Mouse (Mus musculus): ENCODE data around the gene Engase. TPM values are rescaled to one million over a fixed set of nuclear protein-coding genes. Genes with fewer than 3 reads are reported as not detected.

The Engase gene
- total RNA-seq, 2 experiments from 2014 or later: 14.0 to 14.4 TPM

DNA sequence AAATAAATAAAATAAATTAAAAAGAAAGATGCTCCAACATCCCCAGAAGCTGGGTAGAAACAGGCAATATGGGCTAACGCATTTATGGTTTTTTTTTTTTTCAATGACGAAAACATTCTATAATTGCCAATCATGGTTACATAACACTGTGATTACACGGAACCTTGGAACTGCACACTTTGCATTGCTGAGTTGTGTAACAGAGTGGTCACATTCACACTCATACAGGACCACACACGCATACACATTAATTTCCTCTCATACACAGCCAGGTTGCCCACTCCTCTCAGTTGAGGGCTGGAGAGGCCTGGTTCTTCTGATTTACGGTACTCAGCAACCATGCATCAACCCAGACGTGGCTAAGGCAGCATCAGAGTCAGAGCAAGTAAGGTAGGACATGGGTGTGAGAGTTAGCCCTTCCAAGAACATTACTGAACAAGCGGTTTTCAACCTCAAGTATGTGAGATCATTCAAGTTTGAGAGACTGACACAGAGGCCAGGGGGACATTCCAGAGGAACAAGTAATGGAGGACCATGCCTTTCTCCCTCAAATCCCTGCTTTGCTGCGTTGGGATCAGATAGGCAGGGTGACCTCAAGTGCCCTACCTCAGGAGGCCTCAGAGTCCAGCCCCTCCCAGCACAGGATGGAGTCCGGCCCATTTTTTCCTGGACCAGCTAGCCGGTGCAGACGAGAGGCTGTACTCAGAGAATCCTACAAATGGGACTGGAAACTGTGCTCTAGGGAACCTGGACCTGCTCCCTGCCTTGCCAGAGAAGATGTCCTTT is 22.6 kb upstream of the Engase start:
- no peak for DNase-seq (ENCODE audit: low spot score in 2 of 2)

DNA sequence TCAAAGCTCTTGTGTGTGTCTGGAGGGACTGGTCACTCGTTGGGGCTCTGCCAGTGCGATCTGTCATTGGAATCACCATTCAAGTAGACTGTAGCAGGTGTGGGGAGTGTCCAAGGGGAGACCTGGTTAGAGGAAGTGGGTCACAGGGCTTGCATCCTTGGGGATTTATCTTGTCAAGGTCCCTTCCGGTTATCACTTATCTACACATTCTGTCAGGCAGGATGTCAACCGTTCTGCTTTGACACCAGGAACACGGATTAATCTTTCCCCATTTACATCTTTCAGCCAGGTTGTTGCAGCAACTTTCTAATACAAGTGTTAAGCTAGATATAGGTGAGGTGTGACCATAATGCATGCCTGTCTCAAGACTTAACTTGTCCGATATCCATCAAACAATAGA is 20.8 kb upstream of the Engase start:
- no peak for DNase-seq (ENCODE audit: low spot score in 2 of 2)

DNA sequence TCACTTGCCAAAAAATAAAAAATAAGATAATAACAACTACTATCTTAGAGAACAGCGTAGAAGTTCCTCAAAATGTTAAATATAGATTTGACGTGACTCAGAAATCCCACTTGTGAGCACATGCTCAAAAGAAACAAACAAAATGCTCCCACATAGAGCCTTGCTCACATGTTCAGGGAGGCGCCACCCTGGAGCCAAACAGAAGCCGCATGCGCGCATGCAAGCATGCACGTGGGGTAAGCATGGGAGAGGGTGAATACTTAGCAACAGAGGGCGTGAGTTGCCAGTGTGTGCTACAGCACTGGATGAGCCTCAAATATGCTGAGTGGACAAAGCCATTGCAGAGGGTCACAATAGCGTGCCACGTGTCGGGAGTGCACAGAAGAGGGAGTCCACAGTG is 19.7 kb upstream of the Engase start:
- no peak for DNase-seq (ENCODE audit: low spot score in 2 of 2)

DNA sequence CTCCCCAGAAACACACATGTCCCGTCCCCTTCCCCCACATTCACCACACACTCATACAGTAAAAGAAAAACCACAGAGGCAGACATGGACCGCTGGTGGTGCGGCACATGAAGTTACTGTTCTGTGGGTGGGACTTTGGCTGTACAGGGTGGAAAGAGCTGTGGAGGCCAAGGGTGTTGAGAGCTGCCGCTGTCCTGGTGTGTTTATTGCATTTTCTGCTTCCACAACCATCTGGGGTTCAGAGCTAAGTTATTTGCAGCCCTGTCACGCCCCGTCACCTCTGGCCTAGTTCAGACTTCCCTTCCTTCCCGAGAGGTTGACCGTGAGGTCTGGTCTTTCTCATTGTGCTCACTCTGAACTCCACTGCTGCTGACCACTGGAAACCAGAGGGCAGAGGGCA is 17.6 kb upstream of the Engase start:
- no peak for DNase-seq (ENCODE audit: low spot score in 2 of 2)

DNA sequence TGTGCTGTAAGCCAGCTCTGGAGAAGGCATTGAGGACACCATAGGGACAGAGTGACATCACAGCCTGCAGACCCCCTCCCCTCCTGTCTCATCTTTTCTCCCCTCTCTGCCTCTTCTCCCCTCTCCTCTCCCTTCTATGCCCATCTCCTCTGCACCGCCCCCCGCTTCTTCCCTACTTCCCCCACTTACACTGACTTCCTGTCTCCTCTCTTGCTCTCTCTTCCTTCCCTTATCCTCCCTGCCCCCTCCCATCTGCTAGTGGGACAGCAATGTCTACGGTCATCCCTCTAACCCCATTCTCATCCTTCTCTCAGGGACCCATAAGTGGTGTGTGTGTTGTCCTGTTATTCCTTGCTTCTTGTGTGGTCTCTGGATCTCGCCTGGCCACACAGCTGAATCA is 17.1 kb upstream of the Engase start:
- DNase-seq (ENCODE audit: low spot score in 2 of 2): no peak

DNA sequence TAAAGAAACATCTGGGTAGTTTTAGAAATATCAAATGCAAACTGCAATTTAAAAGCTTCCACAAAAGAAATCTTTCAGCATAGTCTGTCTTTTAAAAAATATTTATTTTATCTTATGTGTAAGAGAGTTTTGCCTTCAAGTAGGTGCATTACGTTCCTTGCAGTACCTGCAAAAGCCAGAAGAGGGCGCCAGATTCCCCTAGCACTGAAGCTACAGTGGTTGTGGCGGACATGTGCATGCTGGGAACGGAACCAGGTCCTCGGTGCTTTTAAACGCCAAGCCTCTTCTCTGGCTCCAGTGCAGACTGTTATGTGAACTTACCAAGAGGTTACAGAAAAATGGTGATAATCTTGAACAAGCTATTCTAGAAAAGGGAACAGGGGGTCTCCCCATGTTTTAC is 16.3 kb upstream of the Engase start:
- no peak for DNase-seq (ENCODE audit: low spot score in 2 of 2)

DNA sequence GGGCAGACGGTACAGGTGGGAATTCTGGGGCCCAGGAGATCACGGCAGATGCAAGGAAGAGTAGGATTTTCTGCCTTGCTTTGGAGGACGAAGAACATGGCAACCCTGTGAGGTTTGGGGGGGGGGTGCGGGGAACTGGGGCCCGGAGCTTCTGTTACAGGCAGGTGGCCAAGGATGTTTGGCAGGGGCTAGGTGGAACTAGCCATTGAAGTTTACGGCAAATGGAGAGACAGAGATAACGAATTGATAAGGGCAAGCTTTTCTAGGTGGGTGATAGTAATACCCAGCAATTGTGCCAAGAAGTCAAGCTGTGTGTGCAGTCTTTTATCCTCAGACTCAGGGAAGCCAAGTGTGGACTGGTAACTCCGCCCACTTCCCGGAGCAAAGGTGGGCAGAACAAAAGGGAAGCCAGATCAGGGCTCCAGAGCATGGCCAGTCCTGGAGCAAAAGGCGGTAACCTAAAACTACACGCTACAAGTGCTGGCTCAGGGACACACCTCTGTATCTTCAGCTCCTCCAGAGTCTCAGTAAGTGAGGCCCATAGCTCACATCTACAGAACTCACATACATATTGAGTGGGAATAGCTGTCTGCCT is 9.1 kb upstream of the Engase start:
- no peak for DNase-seq (ENCODE audit: low spot score in 2 of 2)

DNA sequence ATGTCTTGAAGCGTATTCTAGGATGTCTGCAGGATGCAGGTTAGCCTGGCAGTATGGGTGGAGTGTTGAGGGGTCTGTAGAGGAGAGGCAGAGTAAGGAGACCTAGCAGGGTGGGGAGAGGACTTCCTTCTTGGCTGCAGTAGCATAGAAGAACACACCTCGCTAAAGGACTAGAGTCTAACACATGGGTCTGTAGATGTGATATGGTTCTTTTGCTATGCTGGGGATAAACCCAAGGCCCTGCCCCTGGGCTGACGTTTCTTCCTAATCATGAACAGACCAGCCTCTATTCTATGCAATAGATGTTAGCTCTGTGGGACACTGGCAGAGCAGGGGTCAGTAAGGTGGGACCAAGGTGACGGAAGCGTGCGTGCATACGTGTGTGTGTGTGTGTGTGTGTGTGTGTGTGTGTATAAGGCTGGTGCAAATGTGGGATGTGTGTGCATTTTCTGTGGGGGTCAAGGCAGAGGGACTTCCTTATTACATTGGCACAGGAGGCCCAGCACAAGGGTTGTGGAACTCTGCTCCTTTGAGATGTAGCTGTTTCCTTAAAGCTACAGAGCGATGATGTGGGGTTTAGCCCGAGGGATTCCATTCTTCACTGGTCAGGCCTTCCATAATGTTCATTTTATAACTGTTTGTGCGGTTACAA is 7.0 kb upstream of the Engase start:
- DNase-seq (ENCODE audit: low spot score in 2 of 2): no peak

DNA sequence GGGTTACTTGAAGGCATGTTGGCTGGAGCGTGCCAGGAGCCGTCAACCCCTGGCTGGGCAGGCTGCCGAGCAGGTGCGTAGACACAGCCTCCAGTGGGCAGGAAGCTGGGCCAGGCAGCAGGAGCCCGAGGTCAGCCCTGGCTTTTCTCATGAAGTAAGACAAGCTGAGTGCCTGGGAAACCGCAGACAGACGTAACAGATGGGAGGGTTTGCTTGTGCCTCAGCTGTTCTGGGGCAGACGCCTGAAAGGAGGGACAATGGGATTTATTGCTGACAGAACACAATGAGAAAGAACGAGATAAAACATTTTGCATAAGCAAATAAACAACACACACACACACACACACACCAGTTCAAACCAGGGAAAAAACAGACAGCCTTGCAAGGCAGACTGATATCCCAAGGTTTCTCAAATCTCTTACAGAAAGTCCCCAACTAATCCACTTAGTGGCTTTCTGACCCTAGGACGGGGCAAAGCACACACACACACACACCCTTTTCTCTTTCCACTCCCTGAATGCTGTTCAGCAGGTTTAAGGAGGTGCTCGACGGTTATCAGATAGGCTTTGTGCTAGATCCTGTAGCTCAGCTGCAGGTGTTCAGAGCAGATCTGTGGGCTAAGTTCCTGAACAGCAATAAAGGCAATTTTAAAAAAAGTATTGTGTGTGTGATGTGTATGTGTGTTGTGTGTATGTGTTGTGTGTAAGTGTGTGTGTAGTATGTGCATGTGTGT is 6.2 kb upstream of the Engase start:
- no peak for DNase-seq (ENCODE audit: low spot score in 2 of 2)

DNA sequence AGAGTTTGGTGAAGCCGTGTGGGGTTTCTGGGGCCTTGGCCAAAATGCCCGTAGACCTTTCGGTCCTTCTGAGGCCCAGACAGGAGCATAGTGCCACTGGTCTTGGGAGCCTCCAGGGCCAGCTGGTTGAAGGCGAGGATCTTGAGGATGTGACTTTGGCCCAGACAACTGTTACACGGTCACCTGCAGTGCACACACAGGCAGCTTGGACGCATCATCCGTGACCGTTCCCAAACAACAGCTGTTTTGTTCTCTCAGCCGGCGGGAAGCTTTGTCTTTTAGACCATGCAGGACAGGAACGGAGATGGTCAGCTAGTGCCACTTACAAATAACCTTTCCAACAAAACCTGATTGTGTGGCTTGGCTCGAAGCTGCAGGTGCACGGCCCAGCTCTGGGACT is 5.0 kb upstream of the Engase start:
- no peak for DNase-seq (ENCODE audit: low spot score in 2 of 2)

DNA sequence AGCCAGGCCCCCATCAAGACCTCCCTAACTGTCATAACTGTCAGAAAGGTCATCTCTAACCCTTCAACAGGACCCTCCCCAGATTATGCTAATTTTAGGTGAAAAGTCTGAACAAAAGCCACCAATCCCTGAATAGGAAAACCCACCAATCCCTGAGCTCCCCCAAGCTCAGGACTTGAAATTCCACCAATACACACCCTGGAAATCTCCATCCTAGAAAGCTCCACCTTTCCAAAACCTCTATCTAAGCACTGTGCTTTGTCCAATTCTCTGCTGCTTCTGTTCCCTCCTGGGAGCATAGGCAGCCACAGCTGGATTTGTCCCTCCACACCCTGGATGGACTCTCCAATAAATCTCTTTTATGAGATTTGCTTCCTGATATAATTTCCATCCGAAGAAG is 3.5 kb upstream of the Engase start:
- no peak for DNase-seq (ENCODE audit: low spot score in 2 of 2)

DNA sequence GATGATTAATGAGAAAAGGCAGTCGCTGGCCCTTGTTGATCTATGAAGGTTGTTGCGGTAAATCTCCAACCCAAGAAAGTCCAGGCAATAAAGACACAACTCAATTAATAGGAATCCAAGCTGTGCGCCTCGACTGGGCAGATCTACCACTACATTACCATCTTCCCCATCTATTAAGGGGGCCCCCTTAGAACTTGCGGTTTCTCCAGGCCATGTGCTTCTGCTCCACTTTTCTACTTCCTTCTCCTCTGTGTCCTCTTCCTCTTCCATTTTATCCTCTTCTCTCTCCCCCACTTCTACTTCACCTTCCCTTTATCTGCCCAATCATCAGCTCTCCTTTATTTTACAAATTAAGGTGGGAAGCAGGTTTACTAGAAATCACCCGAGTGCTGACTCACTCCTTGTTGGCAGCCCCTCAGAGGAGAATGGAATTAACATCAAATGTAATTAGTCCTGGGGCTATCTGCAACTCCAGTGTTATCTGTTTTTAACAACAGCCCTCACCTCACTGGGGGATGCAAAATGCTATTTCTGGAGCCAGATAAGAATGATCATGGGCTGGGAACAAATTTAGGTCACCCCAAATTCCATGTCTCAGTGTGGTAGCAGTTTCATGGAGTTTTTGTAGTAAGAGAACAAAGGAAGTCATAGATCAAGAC is 2.7 kb upstream of the Engase start:
- no peak for DNase-seq (ENCODE audit: low spot score in 2 of 2)

DNA sequence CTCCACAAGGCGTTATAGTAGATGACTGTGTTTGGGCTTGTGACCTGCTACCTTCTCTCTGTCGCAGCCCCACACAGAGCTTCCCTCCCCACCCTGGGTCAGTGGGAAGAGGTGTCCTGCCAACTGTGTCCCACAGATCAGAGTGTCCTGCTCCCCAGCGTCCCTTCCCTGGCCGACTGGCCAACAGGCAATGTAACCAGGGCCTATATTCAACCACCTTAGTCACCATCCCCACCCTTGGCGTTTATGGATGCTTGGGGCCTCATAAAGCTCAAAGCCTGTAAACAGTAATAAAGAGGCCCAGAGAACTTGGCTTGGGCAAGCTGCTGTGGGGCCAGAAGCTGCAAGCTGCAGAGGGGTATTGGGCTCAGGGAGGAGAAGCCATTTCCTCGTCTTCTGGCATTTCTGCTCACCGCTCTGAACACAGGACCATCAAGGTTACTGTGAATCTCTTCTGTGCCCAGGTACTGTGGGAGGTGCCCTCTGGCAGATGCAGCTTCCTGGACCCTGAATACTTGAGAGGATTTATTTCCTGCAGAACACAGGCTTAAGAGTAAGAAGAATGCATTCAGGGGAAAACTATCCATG is 1.0 kb upstream of the Engase start:
- DNase-seq (ENCODE audit: low spot score in 2 of 2): no peak

DNA sequence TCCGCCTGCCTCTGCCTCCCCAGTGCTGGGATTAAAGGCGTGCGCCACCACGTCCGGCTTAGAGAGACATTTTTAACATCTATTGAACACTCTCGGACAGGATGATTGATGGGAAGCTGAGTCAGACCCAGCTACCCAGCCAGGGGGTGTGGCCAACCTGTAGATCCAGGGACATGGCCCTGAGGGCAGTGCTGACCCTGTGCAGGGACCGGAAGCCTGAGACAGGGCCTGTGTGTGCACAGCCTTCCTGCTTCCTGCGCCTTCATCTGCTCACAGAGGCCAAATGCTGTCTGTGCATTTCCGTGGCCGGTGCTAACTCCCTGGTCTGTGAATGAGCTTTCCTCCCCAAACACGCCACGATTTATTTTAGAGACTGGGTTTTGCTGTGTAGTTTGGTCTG is 3.1 kb downstream of the Engase start:
- DNase-seq (ENCODE audit: low spot score in 2 of 2): no peak

DNA sequence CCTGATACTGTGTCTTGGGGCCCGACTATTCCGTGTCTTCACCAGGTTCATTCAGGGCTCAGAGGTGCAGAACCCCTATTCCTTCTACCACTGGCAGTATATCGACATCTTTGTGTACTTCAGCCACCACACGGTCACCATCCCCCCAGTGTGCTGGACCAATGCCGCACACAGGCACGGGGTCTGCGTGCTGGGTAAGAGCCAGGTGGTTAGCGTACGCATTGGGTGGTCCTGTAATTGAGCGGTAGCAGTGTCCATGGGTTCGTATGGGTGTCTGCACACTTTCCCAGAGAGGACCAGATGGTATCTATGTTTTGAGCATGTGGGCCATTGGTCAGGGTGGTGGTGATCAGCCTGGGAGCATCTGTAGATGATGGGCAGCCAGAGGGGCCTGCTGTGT is 4.6 kb downstream of the Engase start:
- DNase-seq (ENCODE audit: low spot score in 2 of 2): no peak

DNA sequence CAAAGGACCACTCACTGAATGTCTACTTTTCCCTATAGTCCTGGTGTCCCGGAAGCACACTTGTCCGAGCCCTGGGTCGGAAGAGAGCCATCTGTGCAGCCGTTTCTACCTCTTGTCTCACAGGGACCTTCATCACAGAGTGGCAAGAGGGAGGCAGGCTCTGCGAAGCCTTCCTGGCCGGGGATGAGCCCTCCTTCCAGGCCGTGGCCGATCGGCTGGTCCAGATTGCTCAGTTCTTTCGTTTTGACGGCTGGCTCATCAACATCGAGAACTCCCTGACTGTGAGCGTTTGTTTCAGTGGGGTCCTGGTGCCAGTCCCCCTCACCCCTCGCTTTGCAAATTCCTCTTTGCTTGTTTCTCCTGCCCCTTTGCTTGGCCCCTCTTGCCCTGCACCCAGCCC is 5.1 kb downstream of the Engase start:
- DNase-seq (ENCODE audit: low spot score in 2 of 2): no peak

DNA sequence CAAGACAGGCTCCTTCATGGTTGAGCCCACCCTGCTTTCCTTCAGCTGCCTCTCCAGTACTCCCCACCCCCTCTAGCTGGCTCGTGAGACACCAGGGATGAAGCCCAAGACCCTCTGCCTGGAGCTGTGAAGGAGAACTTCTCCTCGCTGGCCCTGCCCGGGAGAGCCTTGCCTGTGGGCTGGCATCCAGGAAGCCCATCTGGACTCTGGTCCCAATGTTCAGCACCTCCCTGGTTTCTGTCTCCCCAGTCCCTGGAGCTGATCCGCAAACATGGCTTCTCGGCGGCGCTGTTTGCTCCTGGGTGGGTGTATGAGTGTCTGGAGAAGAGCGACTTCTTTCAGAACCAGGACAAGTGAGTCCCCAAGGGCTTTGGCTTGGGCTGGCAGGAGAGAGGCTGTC is 7.5 kb downstream of the Engase start:
- peak in 1 of 2 experiments; percentile 10 for DNase-seq (ENCODE audit: low spot score in 2 of 2)

DNA sequence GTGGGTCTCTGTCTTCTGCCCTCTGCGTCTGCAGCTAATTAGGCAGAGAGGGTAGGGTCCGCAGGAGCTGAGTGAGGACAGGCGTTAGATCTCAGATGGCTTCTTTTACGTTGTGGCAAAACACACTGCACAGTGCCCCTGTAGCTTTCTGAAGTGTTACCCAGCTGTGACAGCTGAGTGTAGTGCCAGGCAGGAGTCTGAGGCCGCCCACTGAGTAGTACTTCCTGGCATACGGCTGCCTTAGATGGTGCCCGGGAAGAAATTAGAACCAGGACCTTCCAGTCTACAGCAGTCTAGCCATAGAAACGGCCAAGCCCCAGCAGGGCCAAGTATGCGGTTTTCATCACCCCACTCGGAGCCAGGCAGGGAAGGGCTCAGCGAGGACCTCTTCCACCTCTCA is 8.7 kb downstream of the Engase start:
- peak in 1 of 2 experiments; percentile 12 for DNase-seq (ENCODE audit: low spot score in 2 of 2)

DNA sequence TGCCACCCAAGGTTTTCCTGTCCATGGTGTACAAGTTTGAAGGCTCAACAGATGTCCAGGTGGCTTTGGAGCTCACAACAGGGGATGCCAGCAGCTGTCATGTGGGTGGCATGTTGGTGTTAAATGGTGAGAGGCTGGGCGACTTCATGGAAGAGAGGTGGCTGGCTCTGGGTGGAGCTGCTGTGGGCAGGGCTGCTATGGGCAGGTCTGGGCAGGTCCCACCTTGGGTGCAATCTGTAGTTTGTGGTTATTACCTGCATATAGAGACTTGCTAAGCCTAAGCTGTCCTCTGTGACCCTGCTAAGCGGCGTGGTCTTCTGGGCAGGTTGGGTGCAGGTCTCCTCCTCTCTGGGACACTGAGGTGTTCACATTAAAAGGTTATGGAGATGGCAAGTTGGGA is 9.2 kb downstream of the Engase start:
- no peak for DNase-seq (ENCODE audit: low spot score in 2 of 2)

DNA sequence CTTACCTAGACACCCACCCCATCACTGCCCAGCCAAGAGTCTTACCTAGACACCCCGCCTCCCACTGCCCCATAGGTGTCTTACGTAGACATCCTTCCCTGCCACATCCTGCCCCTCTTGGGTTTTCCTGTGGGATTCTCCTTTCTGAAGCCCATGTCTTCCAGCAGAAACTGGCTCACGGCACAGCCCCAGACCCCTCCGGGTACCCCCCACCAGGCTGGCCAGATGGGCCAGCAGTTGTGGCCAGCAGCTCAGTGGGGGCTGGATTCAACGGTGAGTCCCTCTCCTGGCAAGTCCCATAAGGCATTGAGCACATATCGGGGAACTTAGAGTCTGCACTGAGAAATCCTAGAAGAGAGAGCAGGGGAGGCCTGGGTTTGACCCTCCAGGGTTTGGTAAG is 9.7 kb downstream of the Engase start:
- DNase-seq (ENCODE audit: low spot score in 2 of 2): no peak

Data from layer of hippocampus, postnatal 10 days (tissue).